Mouse (Mus musculus) kidney, adult 8-10 months (tissue): ENCODE data around the gene Oprm1.
A peak's percentile ranks its signal among the peaks of the same experiment; 100 is the strongest.

ENCODE experiments used
- DNase-seq, 2 experiments: peaks; one replicate each; pipeline ENCODE4 v3.0.0; 2022

Oprm1 gene

DNA sequence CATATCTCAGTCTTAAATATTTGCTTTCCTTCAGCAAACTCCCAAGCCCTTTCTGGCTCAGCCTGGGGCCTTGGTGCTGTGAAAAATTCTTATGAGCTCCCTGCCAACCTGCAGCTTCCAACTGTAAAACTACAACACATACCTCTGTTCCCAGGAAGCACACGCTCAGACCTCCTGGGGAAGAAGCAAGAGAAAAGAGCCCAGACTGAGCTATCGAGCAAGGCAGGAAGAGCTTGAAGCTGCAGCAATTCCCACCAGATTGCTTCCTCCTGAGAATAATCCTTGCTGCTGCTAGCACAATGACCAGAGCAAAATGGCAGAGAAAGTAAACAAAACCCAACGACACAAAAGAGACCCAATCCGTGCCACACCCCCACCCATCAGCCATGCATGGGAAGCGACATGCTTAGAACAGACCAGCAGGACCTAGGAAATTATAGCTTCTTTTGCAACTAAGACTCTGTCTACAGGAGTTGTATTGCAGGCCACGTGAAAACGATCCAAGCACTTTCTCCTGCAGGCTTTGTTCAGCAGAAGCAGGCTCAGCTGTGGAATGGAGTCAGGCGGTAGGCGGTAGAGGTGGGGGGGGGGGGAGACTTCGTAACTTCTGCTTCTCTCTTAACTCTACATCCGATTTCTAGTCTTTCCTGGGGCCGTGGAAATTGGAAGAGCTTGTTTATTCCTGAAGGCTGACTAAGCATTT is 294.2 kb downstream of the Oprm1 start, which contains the start of gene Ipcef1:
Gene Ipcef1 (minus strand): TSS at position 164 of the 703 bp plus-strand sequence.
- peak; percentile 5 to 11 for DNase-seq

- DNase-seq: peak; percentile 29 to 75
Observed at GRCm38 (mm10) chr10:7054560-7055205, 296.4 kb downstream of the Oprm1 start.

DNA sequence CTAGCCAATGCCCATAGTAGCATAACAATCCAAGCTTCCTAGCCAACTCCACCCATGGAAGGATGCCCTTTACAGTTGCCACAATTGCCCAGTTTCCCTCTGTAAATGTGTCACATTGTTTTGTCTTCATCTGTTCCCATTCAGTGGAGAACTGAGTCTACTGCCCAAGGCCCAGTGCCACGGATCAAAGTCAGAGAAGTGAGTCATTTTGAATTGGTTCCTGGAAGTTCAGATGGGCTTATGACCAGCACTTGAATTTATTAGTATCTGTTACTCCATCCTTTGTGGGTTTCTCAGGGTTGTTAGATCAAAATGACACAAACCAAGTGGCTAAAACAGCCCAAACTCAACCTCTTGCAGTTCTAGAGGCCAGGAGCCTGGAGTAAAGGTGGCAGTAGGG is 299.2 kb downstream of the Oprm1 start:
- no peak for DNase-seq

DNA sequence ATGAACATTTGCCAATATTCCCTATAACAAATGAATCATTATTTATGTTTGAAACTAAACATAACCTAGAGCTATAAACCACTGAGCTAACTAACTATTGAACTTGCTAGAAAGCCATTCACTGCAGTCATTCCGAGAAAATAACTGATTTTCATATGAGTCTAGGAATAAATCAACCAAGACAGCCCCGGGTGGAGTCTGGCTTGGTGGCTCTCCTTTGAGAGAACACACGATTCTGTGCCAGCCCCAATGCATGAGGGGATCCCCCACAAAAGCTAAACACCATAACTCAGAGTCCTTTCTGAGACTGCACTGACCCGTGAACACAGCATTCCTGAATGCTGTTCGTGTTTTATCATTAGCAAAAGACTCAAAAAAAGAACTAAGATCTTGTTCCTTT is 302.0 kb downstream of the Oprm1 start:
- DNase-seq: no peak

- no peak for DNase-seq
Observed at GRCm38 (mm10) chr10:7062993-7063392, 304.7 kb downstream of the Oprm1 start.

DNA sequence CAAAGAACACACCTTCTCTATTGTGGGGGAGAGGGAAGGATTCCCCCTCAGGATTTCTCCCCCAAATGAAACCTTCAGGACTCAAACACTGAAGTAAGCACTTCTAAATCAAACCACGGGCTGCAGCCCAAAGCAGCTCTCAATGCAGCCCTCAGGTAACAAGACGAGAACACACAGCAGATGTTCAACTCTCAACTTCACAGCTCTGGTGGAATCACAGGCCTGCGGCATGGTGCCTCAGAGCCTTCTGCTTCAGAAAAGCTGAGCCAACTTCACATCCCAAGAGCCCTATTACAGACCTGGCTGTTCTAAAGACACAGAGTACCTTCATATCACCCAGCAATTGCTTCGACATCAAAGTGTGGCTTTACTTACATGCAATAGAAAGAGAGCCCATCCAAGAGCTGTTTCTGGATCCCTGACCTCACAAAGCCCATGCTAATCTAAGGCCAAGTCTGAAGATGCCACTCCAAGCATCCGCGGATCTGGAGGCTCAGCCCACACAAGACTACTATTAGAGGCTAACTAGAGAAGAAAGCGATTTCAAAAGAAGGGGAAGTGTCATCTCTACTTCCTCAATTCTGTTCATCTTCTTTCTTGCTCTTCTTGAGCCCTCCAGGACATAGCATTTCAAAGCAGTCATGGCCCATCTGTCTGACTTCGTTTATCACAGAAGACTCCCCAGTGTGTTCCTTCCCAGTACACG is 305.6 kb downstream of the Oprm1 start:
- DNase-seq: no peak

GRCm38 (mm10) chr10:7068608-7069007 is 310.3 kb downstream of the Oprm1 start:
- no peak for DNase-seq

GRCm38 (mm10) chr10:7069090-7069489 is 310.8 kb downstream of the Oprm1 start:
- no peak for DNase-seq

- no peak for DNase-seq
Observed at GRCm38 (mm10) chr10:7070100-7070835, 312.0 kb downstream of the Oprm1 start.

DNA sequence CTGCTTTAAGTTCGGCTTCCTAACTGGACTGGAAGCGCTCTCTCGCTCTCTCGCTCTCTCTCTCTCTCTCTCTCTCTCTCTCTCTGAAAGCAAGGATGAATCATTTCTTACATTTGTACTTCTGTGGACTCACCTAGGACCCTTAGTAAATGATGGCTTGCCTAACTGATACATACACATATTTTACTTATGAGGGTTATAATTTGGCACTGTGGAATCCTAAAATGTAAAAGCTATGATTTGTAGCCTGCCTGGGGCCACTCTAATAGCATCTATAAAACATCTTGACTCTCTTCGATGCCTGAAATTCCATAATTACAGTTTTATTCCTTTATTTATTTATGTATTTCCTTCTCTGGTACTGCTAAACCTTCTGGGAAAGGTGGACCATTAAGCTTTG is 312.6 kb downstream of the Oprm1 start:
- no peak for DNase-seq

- DNase-seq: no peak
Observed at GRCm38 (mm10) chr10:7074231-7074630, 315.9 kb downstream of the Oprm1 start.

GRCm38 (mm10) chr10:7075661-7076060 is 317.4 kb downstream of the Oprm1 start:
- no peak for DNase-seq

DNA sequence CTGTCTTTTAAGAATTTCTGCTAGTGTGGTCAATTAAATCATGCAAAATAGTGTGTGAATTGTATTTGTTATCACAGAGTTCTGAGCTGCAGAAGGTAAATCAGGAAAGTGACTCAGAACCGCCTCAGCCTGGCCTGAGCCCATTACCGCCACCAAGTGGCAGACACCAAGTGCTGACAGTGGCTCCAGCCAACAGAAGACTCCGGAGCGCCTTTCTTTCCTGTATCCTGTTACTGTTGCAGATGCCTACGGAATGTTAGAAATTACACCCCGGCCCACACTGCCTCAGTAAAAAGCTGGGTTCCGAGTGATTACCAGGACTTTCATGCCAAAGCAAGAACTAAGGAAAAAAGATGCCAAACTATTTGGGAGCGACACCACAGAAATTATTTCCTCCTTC is 317.9 kb downstream of the Oprm1 start:
- DNase-seq: peak; percentile 50 to 72

DNA sequence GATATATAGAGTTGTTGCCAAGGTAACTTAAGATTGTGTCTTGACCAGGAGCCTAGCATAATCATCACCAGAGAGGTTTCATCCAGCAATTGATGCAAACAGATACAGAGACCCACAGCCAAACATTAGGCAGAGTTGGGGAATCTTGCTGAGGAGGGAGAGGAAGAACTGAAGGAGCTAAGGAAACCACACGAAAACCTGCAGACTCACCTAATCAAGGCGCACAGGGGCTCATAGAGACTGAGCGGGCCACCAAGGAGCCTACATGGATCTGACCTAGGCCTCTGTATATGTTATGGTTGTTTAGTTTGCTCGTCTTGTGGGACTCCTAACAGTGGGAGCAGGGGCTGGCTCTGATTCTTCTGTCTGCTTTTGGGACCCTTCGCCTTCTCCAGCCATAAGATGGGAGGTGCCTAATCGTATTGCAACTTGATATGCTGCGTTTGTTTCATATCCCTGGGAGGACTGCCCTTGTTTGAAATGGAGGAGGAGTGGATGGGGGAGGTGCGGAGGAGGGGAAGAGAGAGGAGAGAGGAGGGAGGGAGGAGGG is 318.4 kb downstream of the Oprm1 start:
- no peak for DNase-seq

DNA sequence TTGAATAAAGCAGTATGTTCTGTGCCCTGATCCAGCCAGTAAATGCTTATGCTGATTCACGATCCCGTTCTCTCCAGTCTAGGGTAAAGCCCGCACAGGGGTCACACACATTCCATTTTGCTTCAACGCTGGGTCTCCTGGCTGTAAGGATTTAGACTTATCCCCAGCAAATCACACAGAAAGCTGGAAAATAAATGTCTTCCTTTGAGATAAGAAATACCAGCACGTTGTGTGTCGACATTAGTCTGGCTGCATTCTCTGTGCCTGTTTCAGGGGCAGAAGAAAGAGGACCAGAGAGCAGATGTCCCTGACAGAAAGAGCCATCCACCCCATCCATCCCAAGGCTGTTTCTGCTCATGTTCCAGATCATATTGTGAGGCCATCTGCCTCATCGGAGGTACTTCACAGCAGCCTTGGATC is 319.1 kb downstream of the Oprm1 start:
- no peak for DNase-seq

GRCm38 (mm10) chr10:7077971-7078370 is 319.7 kb downstream of the Oprm1 start:
- DNase-seq: no peak
